Mouse (Mus musculus) yolk sac, embryonic 10.5 days (tissue): ENCODE data around the gene Vmn2r46.
"Not testable (repeated sequence)": the region's sequence is repeated elsewhere in the genome, so short reads cannot be mapped to it uniquely, and the experiment has no call there.

Experiments used
- DNase-seq: peaks from one replicate; pipeline ENCODE4 v3.0.0-alpha.2; 2017; ENCODE audit warnings: low spot score

Gene Vmn2r46

GRCm38 (mm10) chr7:9770471-9770870 lies at the start of gene Vmn2r46:
TSS of gene Vmn2r46 (minus strand) at chr7:9770571.
- not testable (repeated sequence) for DNase-seq
